Mouse (Mus musculus) frontal cortex, adult 2 months (tissue): ENCODE results near the gene Gm6351. TPM values are rescaled to one million over a fixed set of nuclear protein-coding genes. Genes with fewer than 3 reads are reported as not detected.
"Not testable (repeated sequence)": the region's sequence is repeated elsewhere in the genome, so short reads cannot be mapped to it uniquely, and the experiment has no call there.

ENCODE experiments used
- DNase-seq, 2 experiments: peaks; one replicate each; pipeline ENCODE4 v3.0.0; 2022; ENCODE audit warnings: low spot score in 1 of 2; ENCODE audit errors: extremely low spot score in 1 of 2
- polyA plus RNA-seq: library from polyadenylated mRNA; depleted of rRNA; stranded (reverse); fragments of >200 nt; gene quantifications from 2 replicates; pipeline ENCODE4 v1.2.3, GENCODE M21; 2012; rRNA removed

The Gm6351 gene
- not detected in 2 replicates for polyA plus RNA-seq

GRCm38 (mm10) chr5:94076085-94076484, at the start of gene Gm6351:
TSS of gene Gm6351 (plus strand) at chr5:94076385.
- DNase-seq: not testable (repeated sequence)

GRCm38 (mm10) chr5:94070445-94070844, 5.7 kb upstream of the Gm6351 start, which contains the start of gene BC061212:
TSS of gene BC061212 (minus strand) at chr5:94070545.
- DNase-seq: not testable (repeated sequence)

Other genes starting within 250 kb of the Gm6351 start
- gene Gm7792, start 232.6 kb upstream of the Gm6351 start, polyA plus RNA-seq: not detected in 2 replicates
- gene Gm16429, start 147.3 kb upstream of the Gm6351 start, polyA plus RNA-seq: not detected in 2 replicates
- gene BC061212, start 5.8 kb upstream of the Gm6351 start, polyA plus RNA-seq: not detected in 2 replicates
- not detected in 2 replicates for gene Gm3106, start 141.6 kb downstream of the Gm6351 start, polyA plus RNA-seq
- not detected in 2 replicates for gene A430089I19Rik, start 230.4 kb downstream of the Gm6351 start, polyA plus RNA-seq
- gene Gm6502, start 238.1 kb downstream of the Gm6351 start, polyA plus RNA-seq: not detected in 2 replicates